Mouse (Mus musculus) intestine, embryonic 15.5 days (tissue): ENCODE measurements around the gene Fzd5. TPM values are rescaled to one million over a fixed set of nuclear protein-coding genes. Genes with fewer than 3 reads are reported as not detected.

Experiments used
- ATAC-seq: fragments of 200-750 bp; cut with Nextera tagmentation; 2 replicates; pipeline ENCODE4 v1.8.0; 2017; ENCODE audit warnings: moderate TSS enrichment, moderate library complexity
- H3K27ac ChIP-seq: fragments of 300-500 bp; sonication (generic); 2 replicates; pipeline ENCODE4 v1.5.1; 2015; ENCODE audit warnings: mild to moderate bottlenecking, inconsistent platforms
- H3K27me3 ChIP-seq: fragments of 300-500 bp; sonication (generic); replicated peaks from 2 replicates; pipeline ENCODE4 v1.6.1; 2015; ENCODE audit warnings: inconsistent platforms
- H3K36me3 ChIP-seq: fragments of 300-500 bp; sonication (generic); 2 replicates; pipeline ENCODE4 v1.6.1; 2015; ENCODE audit warnings: inconsistent platforms
- H3K4me1 ChIP-seq: fragments of 300-500 bp; sonication (generic); replicated peaks from 2 replicates; pipeline ENCODE4 v1.6.1; 2015; ENCODE audit warnings: inconsistent platforms
- H3K4me2 ChIP-seq: fragments of 300-500 bp; sonication (generic); replicated peaks from 2 replicates; pipeline ENCODE4 v1.6.1; 2015; ENCODE audit warnings: mild to moderate bottlenecking, inconsistent platforms
- H3K4me3 ChIP-seq: fragments of 300-500 bp; sonication (generic); replicated peaks from 2 replicates; pipeline ENCODE4 v1.5.1; 2015; ENCODE audit warnings: inconsistent platforms
- H3K9ac ChIP-seq: fragments of 300-500 bp; sonication (generic); 2 replicates; pipeline ENCODE4 v1.6.1; 2015; ENCODE audit warnings: inconsistent platforms
- H3K9me3 ChIP-seq: fragments of 300-500 bp; sonication (generic); 2 replicates; pipeline ENCODE4 v1.6.1; 2016; ENCODE audit warnings: inconsistent platforms
- WGBS: fragments of 180-500 bp; shearing (Covaris S2); methylation state at CpG from one replicate; pipeline ENCODE4 v1.1.7; 2015; 5-methylcytosine and 5-hydroxymethylcytosine counted together
- polyA plus RNA-seq: library from polyadenylated mRNA; unstranded; fragments of >200 nt; fragmentation: Nextera tagmentation; extraction: Ambion mirVana; gene quantifications from 2 replicates; pipeline ENCODE4 v1.2.1, GENCODE M21; 2015

Gene Fzd5
- polyA plus RNA-seq, 1 experiment from 2014 or later: 8.0 TPM

GRCm38 (mm10) chr1:64732161-64732560 is 5.4 kb downstream of the Fzd5 start:
- H3K9ac ChIP-seq: no peak overlapping the region

GRCm38 (mm10) chr1:64731341-64732020 is 6.1 kb downstream of the Fzd5 start:
- peaks cover 24% of the 10 kb centered on the region; the same call in 1 of the 2 replicates for H3K4me1 ChIP-seq
- no peak overlapping the region for H3K9ac ChIP-seq
- H3K27ac ChIP-seq: no peak overlapping the region
- 69% methylated on average over 16 of the region's 16 CpGs for WGBS
- H3K9me3 ChIP-seq: no peaks in the 10 kb centered on the region
- 0 out of 2 replicates have a peak, but pooled peaks cover 2% of the 10 kb centered on the region for H3K36me3 ChIP-seq
- no peak overlapping the region for H3K4me3 ChIP-seq
- no peak for ATAC-seq
- H3K4me2 ChIP-seq: peak overlapping the region; percentile 38; the same call in 1 of the 2 replicates
- 0 out of 2 replicates have a peak, but pooled peaks cover 3% of the 10 kb centered on the region for H3K27me3 ChIP-seq

More at GRCm38 (mm10) chr1:64732161-64732560, 5.4 kb downstream of the Fzd5 start:
- Histone ChIP-seq H3K4me3 (no peak overlapping the region), H3K27me3 (0 out of 2 replicates have a peak, but pooled peaks cover 3% of the 10 kb centered on the region), H3K4me1 (peaks cover 24% of the 10 kb centered on the region; the same call in 1 of the 2 replicates), H3K9me3 (no peaks in the 10 kb centered on the region), H3K36me3 (0 out of 2 replicates have a peak, but pooled peaks cover 2% of the 10 kb centered on the region), H3K27ac (no peak overlapping the region), H3K4me2 (peak overlapping the region; percentile 95)
- no peak for ATAC-seq
- 49% methylated on average over 10 of the region's 10 CpGs for WGBS

GRCm38 (mm10) chr1:64730046-64730445 is 7.5 kb downstream of the Fzd5 start:
- Histone ChIP-seq H3K4me1 (peaks cover 18% of the 10 kb centered on the region; the same call in 1 of the 2 replicates), H3K9ac (no peak overlapping the region), H3K27ac (no peak overlapping the region), H3K4me2 (no peak overlapping the region), H3K4me3 (no peak overlapping the region), H3K36me3 (0 out of 2 replicates have a peak, but pooled peaks cover 2% of the 10 kb centered on the region), H3K27me3 (no peaks in the 10 kb centered on the region), H3K9me3 (no peaks in the 10 kb centered on the region)
- ATAC-seq: no peak
- WGBS: 73% methylated on average over 4 of the region's 4 CpGs

- Histone ChIP-seq H3K4me1 (no peaks in the 10 kb centered on the region), H3K27ac (no peak overlapping the region), H3K9me3 (no peaks in the 10 kb centered on the region), H3K4me3 (no peak overlapping the region), H3K9ac (no peak overlapping the region), H3K4me2 (no peak overlapping the region), H3K27me3 (no peaks in the 10 kb centered on the region), H3K36me3 (no peaks in the 10 kb centered on the region)
- WGBS: 57% methylated on average over 10 of the region's 10 CpGs
- no peak for ATAC-seq
Observed at GRCm38 (mm10) chr1:64721034-64721587, 16.4 kb downstream of the Fzd5 start.

GRCm38 (mm10) chr1:64717504-64717903 is 20.0 kb downstream of the Fzd5 start:
- no peaks in the 10 kb centered on the region for H3K27me3 ChIP-seq
- H3K4me2 ChIP-seq: no peak overlapping the region
- no peaks in the 10 kb centered on the region; the same call in 1 of the 2 replicates for H3K4me1 ChIP-seq
- H3K9me3 ChIP-seq: no peaks in the 10 kb centered on the region
- no peaks in the 10 kb centered on the region; the same call in 1 of the 2 replicates for H3K36me3 ChIP-seq
- no peak overlapping the region for H3K27ac ChIP-seq
- peak; percentile 80 for ATAC-seq
- H3K4me3 ChIP-seq: no peak overlapping the region
- no peak overlapping the region for H3K9ac ChIP-seq

GRCm38 (mm10) chr1:64716589-64717304 is 20.8 kb downstream of the Fzd5 start:
- Histone ChIP-seq H3K27ac (no peak overlapping the region), H3K9me3 (no peaks in the 10 kb centered on the region), H3K9ac (no peak overlapping the region), H3K36me3 (no peaks in the 10 kb centered on the region; the same call in 1 of the 2 replicates), H3K4me1 (no peaks in the 10 kb centered on the region; the same call in 1 of the 2 replicates), H3K27me3 (no peaks in the 10 kb centered on the region), H3K4me3 (no peak overlapping the region), H3K4me2 (no peak overlapping the region)
- WGBS: 76% methylated on average over 7 of the region's 7 CpGs
- ATAC-seq: no peak

GRCm38 (mm10) chr1:64715458-64715857 is 22.1 kb downstream of the Fzd5 start:
- H3K4me1 ChIP-seq: no peaks in the 10 kb centered on the region; the same call in 1 of the 2 replicates
- peak; percentile 83 for ATAC-seq
- no peaks in the 10 kb centered on the region for H3K9me3 ChIP-seq
- H3K4me2 ChIP-seq: no peak overlapping the region
- H3K27me3 ChIP-seq: no peaks in the 10 kb centered on the region
- WGBS: 72% methylated on average over 2 of the region's 2 CpGs
- H3K9ac ChIP-seq: no peak overlapping the region
- no peak overlapping the region for H3K27ac ChIP-seq
- H3K4me3 ChIP-seq: no peak overlapping the region
- no peaks in the 10 kb centered on the region; the same call in 1 of the 2 replicates for H3K36me3 ChIP-seq

- H3K27me3 ChIP-seq: no peaks in the 10 kb centered on the region
- H3K4me2 ChIP-seq: no peak overlapping the region
- no peaks in the 10 kb centered on the region for H3K9me3 ChIP-seq
- WGBS: 75% methylated on average over 14 of the region's 14 CpGs
- H3K4me3 ChIP-seq: no peak overlapping the region
- no peak overlapping the region for H3K27ac ChIP-seq
- H3K36me3 ChIP-seq: no peaks in the 10 kb centered on the region; the same call in 1 of the 2 replicates
- H3K4me1 ChIP-seq: no peaks in the 10 kb centered on the region; the same call in 1 of the 2 replicates
- no peak for ATAC-seq
- H3K9ac ChIP-seq: no peak overlapping the region
Observed at GRCm38 (mm10) chr1:64712006-64712760, 25.4 kb downstream of the Fzd5 start.

- Histone ChIP-seq H3K9ac (no peak overlapping the region), H3K27ac (no peak overlapping the region), H3K4me1 (no peaks in the 10 kb centered on the region), H3K27me3 (no peaks in the 10 kb centered on the region), H3K4me2 (no peak overlapping the region), H3K9me3 (no peaks in the 10 kb centered on the region), H3K4me3 (no peak overlapping the region), H3K36me3 (no peaks in the 10 kb centered on the region; the same call in 1 of the 2 replicates)
- 21% methylated on average over 2 of the region's 2 CpGs for WGBS
- ATAC-seq: no peak
Observed at GRCm38 (mm10) chr1:64709891-64710290, 27.7 kb downstream of the Fzd5 start.

GRCm38 (mm10) chr1:64706610-64707009 is 30.9 kb downstream of the Fzd5 start:
- no peak overlapping the region for H3K27ac ChIP-seq
- no peaks in the 10 kb centered on the region for H3K36me3 ChIP-seq
- no peaks in the 10 kb centered on the region for H3K9me3 ChIP-seq
- no peak for ATAC-seq
- no peaks in the 10 kb centered on the region for H3K27me3 ChIP-seq
- H3K4me3 ChIP-seq: no peak overlapping the region
- H3K9ac ChIP-seq: no peak overlapping the region
- no peak overlapping the region for H3K4me2 ChIP-seq
- WGBS: 89% methylated on average over 2 of the region's 2 CpGs
- H3K4me1 ChIP-seq: no peaks in the 10 kb centered on the region

- 47% methylated on average over 6 of the region's 6 CpGs for WGBS
- H3K36me3 ChIP-seq: 0 out of 2 replicates have a peak, but pooled peaks cover 3% of the 10 kb centered on the region
- no peak; the same call in 1 of the 2 replicates for ATAC-seq
- no peak overlapping the region for H3K4me2 ChIP-seq
- no peak overlapping the region for H3K9ac ChIP-seq
- no peak overlapping the region for H3K27ac ChIP-seq
- H3K27me3 ChIP-seq: no peaks in the 10 kb centered on the region
- H3K9me3 ChIP-seq: no peaks in the 10 kb centered on the region
- H3K4me1 ChIP-seq: no peaks in the 10 kb centered on the region
- H3K4me3 ChIP-seq: no peak overlapping the region
Observed at GRCm38 (mm10) chr1:64705230-64705629, 32.3 kb downstream of the Fzd5 start.
